Mouse (Mus musculus): ENCODE measurements around the gene Exosc1. TPM values are rescaled to one million over a fixed set of nuclear protein-coding genes. Genes with fewer than 3 reads are reported as not detected.

The Exosc1 gene
- total RNA-seq (2023; ENCODE audit: inconsistent age), result 40.0 to 50.6 TPM (median 46.0 TPM) in 4 replicates

DNA sequence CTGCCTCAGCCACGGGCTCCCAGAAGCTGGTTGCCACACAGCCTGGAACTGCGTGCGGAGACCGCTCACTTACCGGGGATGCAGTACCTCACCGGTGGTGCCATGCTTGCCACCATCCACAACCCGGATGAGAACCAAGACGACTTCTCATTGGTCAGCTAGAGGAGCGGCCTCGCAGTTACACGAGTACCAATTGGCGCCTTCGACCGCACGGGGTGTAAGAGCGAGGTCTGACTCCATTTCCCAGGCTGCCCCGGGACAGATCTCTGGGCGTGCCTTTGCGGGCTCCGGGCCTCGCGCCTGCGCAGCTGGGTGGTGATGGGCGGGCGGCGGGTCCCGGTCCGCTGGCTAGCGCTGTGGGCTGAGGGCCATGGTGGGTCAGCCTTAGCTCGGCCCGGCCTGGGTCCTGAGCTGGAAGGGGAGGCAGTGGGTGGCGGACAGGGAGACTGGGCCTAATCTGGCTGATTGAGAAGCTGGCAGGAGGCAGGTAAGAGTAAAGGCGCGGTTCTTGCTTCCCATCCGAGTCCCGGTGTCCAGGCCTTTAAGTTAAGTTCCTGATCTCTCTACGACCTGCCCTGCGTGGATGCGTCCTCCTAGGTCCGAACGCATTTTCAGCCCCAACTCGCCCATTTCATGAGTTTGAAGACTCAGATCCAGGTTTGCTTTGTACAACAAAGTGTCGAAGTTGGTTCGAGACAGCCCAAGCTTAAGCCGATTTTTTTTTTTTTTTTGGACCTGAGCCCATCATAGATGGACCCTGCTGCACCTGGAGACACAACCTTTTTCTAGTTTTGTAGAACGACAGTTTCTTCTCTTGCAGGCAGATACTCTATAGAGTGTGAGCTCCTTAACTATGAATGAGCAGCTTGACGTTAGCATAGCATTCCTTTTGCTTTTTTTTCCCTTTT, at the start of gene Exosc1, which contains the start of gene Zdhhc16:
TSS of gene Exosc1 (minus strand) at position 245 of the 908 bp plus-strand sequence.
TSS of gene Zdhhc16 (plus strand) at position 302 of the 908 bp plus-strand sequence.

DNA sequence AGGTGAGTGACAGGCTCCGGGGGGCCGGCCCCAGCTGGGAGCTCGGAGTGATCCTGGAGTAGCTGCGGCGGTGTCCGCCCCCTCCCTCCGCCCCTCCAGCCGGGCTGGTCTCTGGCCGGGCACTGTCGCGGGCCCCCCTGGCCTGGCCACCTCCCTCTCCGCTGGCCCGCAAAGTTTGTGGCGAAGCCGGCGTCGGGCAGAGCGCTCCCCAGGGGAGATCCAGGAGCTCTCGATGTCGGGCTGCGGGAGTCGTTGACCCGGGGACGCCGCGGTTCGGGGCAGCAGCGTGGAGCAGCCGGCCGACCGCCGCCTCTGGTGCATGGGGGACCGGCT, 48.3 kb upstream of the Exosc1 start, which contains the start of gene Ubtd1:
TSS of gene Ubtd1 (plus strand) at position 169 of the 333 bp plus-strand sequence.

GRCm38 (mm10) chr19:41980819-41981594, 47.8 kb upstream of the Exosc1 start, which contains the start of gene Mms19:
TSS of gene Mms19 (minus strand) at chr19:41981157.

DNA sequence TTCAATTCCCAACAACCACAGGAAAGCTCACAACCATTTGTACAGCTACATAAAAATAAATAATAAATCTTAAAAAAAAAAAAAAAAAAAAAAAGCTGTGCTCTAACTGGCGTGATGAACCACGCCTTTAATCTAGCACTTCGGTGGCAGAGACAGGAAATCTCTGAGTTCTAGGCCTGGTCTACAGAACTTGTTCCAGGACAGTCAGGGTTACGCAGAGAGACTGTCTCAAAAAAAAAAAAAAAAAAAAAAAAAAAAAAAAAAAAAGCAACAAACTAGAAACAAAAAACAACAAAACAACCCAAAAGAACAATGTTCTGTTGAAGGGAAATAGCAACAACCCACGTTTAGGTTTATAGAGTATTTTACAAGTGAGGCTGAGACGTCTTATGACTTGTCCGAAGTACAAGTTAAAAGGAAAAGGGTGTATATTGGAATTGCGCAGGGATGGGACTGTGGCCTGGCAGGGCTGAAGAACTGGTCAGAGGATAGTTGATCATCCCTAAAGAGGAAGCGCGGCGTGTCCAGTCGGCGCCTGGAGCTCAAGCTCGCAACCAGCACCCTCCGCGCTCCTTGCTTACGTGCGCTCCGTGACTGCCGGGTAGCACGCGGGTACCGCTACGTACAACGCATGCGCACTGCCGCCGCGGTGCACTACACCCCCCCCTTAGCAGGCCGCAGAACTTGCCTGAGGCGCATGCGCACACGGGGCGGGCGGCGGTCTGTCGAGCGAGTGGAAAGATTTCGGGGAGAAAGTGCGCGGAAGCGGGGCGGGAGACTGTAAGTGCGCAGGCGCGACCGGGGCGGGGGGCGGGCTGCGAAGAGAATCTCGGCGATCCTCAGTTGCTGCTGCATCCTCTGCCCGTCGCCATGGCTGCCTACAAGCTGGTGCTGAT, 21.8 kb downstream of the Exosc1 start, which contains the start of gene Pgam1:
TSS of gene Pgam1 (plus strand) at position 746 of the 896 bp plus-strand sequence.

DNA sequence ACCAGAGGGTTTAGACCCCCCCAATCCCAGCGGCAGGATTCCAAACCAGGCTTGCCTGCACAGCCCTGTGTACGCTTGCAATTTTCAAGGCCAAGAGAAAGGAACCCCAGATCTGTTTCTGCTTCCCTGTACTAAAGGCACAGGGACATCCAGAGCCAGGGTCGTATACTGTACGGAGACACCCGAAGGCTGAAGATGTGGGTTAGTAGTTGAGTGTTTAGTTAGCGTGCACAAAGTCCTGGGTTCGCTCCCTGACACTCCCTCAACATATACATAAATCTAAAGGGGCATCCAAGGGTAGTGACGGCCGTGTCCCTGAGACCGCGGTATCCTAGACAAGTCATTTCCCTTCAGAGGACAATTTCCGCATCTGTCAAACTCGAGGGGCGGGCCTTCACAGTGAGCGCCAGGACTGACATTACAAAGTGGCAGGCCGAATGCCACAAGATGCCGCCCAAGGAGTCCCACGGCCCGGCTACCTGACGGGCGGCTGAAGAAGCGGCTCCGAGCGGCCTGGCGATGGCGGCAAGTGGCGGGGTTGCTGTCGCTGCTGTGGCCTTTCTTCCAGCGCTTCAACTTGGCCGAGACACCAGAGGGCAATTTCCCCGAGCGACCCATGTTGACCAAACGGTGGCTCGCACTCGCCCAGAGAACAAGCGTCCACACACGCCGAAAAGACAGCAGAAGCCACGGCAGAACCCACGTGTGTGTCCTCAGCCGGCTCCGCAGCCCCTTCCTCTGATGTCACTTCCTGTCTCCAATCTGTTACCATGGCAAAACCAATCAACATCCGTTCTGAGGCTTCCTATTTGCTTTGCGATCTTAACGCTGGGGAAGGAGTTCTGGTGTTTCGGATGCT, 37.5 kb downstream of the Exosc1 start, which contains the start of gene Rrp12:
TSS of gene Rrp12 (minus strand) at position 714 of the 859 bp plus-strand sequence.

Other genes starting within 250 kb of the Exosc1 start
- gene Slit1, start 189.8 kb downstream of the Exosc1 start, total RNA-seq (2023; ENCODE audit: inconsistent age), result 0.19 to 1.5 TPM (median 0.25 TPM) in 4 replicates
- gene Arhgap19, start 131.4 kb downstream of the Exosc1 start, total RNA-seq (2023; ENCODE audit: inconsistent age), result 3.0 to 3.7 TPM (median 3.3 TPM) in 4 replicates
- gene Frat1, start 103.5 kb downstream of the Exosc1 start, total RNA-seq (2023; ENCODE audit: inconsistent age), result 33.1 to 39.4 TPM (median 36.8 TPM) in 4 replicates
- gene Frat2, start 85.3 kb downstream of the Exosc1 start, total RNA-seq (2023; ENCODE audit: inconsistent age), result 36.5 to 41.7 TPM (median 38.4 TPM) in 4 replicates
- gene Rrp12, start 37.2 kb downstream of the Exosc1 start, total RNA-seq (2023; ENCODE audit: inconsistent age), result 34.8 to 39.3 TPM (median 37.1 TPM) in 4 replicates
- gene Pgam1, start 21.5 kb downstream of the Exosc1 start, total RNA-seq (2023; ENCODE audit: inconsistent age), result 86.8 to 97.9 TPM (median 93.3 TPM) in 4 replicates
- gene Zdhhc16, start 57 bp upstream of the Exosc1 start, total RNA-seq (2023; ENCODE audit: inconsistent age), result 28.6 to 39.4 TPM (median 35.1 TPM) in 4 replicates
- gene Mms19, start 47.7 kb upstream of the Exosc1 start, total RNA-seq (2023; ENCODE audit: inconsistent age), result 67.2 to 95.1 TPM (median 86.5 TPM) in 4 replicates
- gene Ubtd1, start 48.3 kb upstream of the Exosc1 start, total RNA-seq (2023; ENCODE audit: inconsistent age), result 5.3 to 9.2 TPM (median 6.3 TPM) in 4 replicates
- not detected in 4 replicates for gene Ankrd2, start 102.6 kb upstream of the Exosc1 start, total RNA-seq (2023; ENCODE audit: inconsistent age)
- not detected in 4 replicates for gene Hoga1, start 112.2 kb upstream of the Exosc1 start, total RNA-seq (2023; ENCODE audit: inconsistent age)
- gene 4933411K16Rik, start 118.8 kb upstream of the Exosc1 start, total RNA-seq (2023; ENCODE audit: inconsistent age), result not detected in 4 replicates
- gene Morn4, start 152.9 kb upstream of the Exosc1 start, total RNA-seq (2023; ENCODE audit: inconsistent age), result not detected in 4 replicates
- gene Pi4k2a, start 157.0 kb upstream of the Exosc1 start, total RNA-seq (2023; ENCODE audit: inconsistent age), result 42.6 to 49.7 TPM (median 45.9 TPM) in 4 replicates
- 2.2 to 5.8 TPM (median 3.4 TPM) in 4 replicates for gene Avpi1, start 195.6 kb upstream of the Exosc1 start, total RNA-seq (2023; ENCODE audit: inconsistent age)
- gene Marveld1, start 214.0 kb upstream of the Exosc1 start, total RNA-seq (2023; ENCODE audit: inconsistent age), result 0.45 to 1.2 TPM (median 0.84 TPM) in 4 replicates
- 72.1 to 92.5 TPM (median 83.6 TPM) in 4 replicates for gene Zfyve27, start 230.5 kb upstream of the Exosc1 start, total RNA-seq (2023; ENCODE audit: inconsistent age)

Data from B cell, adult (primary cell).